Mouse (Mus musculus): Measurements from ENCODE around the gene Gm26620.
A peak's percentile ranks its signal among the peaks of the same experiment; 100 is the strongest.

Gene Gm26620

GRCm38 (mm10) chr1:170868905-170869283 lies 16.0 kb upstream of the Gm26620 start:
- DNase-seq (ENCODE audit: low spot score in 2 of 2) = no peak

- DNase-seq (ENCODE audit: low spot score in 2 of 2) = no peak
Measured at GRCm38 (mm10) chr1:170871402-170871801, 13.5 kb upstream of the Gm26620 start.

GRCm38 (mm10) chr1:170871961-170872360 lies 12.9 kb upstream of the Gm26620 start:
- no peak for DNase-seq (ENCODE audit: low spot score in 2 of 2)

GRCm38 (mm10) chr1:170875676-170876075 lies 9.2 kb upstream of the Gm26620 start:
- DNase-seq (ENCODE audit: low spot score in 2 of 2) = no peak

- DNase-seq (ENCODE audit: low spot score in 2 of 2) = no peak
Measured at GRCm38 (mm10) chr1:170876906-170877305, 8.0 kb upstream of the Gm26620 start.

GRCm38 (mm10) chr1:170882915-170883485 lies 1.9 kb upstream of the Gm26620 start:
- no peak for DNase-seq (ENCODE audit: low spot score in 2 of 2)

- DNase-seq (ENCODE audit: low spot score in 2 of 2) = no peak
Measured at GRCm38 (mm10) chr1:170884390-170884789, 475 bp upstream of the Gm26620 start.

- no peak for DNase-seq (ENCODE audit: low spot score in 2 of 2)
Measured at GRCm38 (mm10) chr1:170886044-170886458, 1.2 kb downstream of the Gm26620 start.

GRCm38 (mm10) chr1:170889310-170889709 lies 4.4 kb downstream of the Gm26620 start:
- DNase-seq (ENCODE audit: low spot score in 2 of 2) = no peak

- DNase-seq (ENCODE audit: low spot score in 2 of 2) = no peak
Measured at GRCm38 (mm10) chr1:170891646-170892045, 6.8 kb downstream of the Gm26620 start.

GRCm38 (mm10) chr1:170892279-170892678 lies 7.4 kb downstream of the Gm26620 start:
- DNase-seq (ENCODE audit: low spot score in 2 of 2) = no peak

- DNase-seq (ENCODE audit: low spot score in 2 of 2) = peak in 1 of 2 experiments; percentile 38
Measured at GRCm38 (mm10) chr1:170894603-170895602, 10.0 kb downstream of the Gm26620 start.

GRCm38 (mm10) chr1:170896651-170897281 lies 11.9 kb downstream of the Gm26620 start:
- DNase-seq (ENCODE audit: low spot score in 2 of 2) = no peak

GRCm38 (mm10) chr1:170898413-170899075 lies 13.7 kb downstream of the Gm26620 start:
- no peak for DNase-seq (ENCODE audit: low spot score in 2 of 2)

GRCm38 (mm10) chr1:170900799-170901467 lies 16.1 kb downstream of the Gm26620 start:
- peak in 1 of 2 experiments; percentile 70 for DNase-seq (ENCODE audit: low spot score in 2 of 2)

GRCm38 (mm10) chr1:170901536-170902238 lies 16.8 kb downstream of the Gm26620 start:
- peak in 1 of 2 experiments; percentile 91 for DNase-seq (ENCODE audit: low spot score in 2 of 2)

GRCm38 (mm10) chr1:170903485-170903884 lies 18.6 kb downstream of the Gm26620 start:
- no peak for DNase-seq (ENCODE audit: low spot score in 2 of 2)

GRCm38 (mm10) chr1:170907111-170907455 lies 22.2 kb downstream of the Gm26620 start:
- DNase-seq (ENCODE audit: low spot score in 2 of 2) = no peak

- no peak for DNase-seq (ENCODE audit: low spot score in 2 of 2)
Measured at GRCm38 (mm10) chr1:170907456-170908191, 22.8 kb downstream of the Gm26620 start.

GRCm38 (mm10) chr1:170908341-170908740 lies 23.5 kb downstream of the Gm26620 start:
- no peak for DNase-seq (ENCODE audit: low spot score in 2 of 2)

Data from left cerebral cortex, adult 9 months (tissue).